Comparison of ENCODE assay signal across 8 mouse cellular contexts in the genomic region with DNA sequence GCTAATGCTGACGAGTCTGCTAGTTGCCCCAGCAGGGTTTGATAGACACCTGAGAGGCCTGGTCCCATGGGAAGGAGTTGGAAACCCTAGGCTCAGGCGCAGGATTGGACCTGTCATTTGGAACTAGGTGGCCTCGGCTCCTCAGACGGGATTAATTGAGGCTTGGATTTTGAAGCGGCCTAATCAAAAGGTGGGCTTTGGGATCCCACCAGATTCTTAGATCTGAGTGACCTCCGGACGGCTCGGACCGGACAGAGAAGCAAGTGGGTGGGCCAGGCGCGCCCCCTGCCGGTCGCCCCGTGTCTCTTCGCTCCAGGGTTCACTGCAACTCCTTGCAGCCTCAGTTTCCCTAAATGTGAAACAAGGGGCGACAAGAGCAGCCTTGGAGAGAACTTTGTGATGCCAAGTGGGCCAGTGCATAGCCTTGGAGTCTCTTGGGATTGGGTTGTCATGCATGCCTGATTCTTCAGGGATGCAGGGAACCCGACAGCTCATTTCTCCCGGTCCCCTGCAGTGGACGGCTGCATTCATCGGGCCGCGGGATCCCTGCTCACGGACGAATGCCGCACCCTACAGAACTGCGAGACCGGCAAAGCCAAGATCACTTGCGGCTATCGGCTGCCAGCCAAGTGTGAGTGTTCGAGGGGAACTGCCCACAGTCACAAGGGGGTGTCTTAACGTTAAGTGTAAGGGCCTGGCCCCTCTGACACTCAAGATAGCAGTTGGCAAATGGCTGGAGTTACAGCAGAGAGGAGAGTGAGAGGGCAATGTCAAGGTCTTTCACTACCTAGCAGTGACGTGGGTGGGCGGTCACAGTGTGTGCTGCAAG. TPM values are rescaled to one million over a fixed set of nuclear protein-coding genes. Genes with fewer than 3 reads are reported as not detected.
A peak's percentile ranks its signal among the peaks of the same experiment; 100 is the strongest.
DNase-seq lines count a peak whose midpoint lies in the region; ATAC-seq lines count a peak whose summit lies in the region.

No protein-coding gene starts in this region.

- H3K27ac ChIP-seq in embryonic facial prominence, embryonic 13.5 days, result no peak overlapping the region
- H3K27ac ChIP-seq in heart, embryonic 14.5 days (replicated peaks in 1 of 2; ENCODE audit: control insufficient read depth in 1 of 2, insufficient read depth in 1 of 2, low read depth in 2 of 2, low read length in 2 of 2), result 0 out of 4 replicates have a peak overlapping the region, but pooled peaks of 1 of the 2 experiments have one; percentile 19

- DNase-seq in adrenal gland, adult (ENCODE audit: inconsistent age in 2 of 2, low spot score in 1 of 2), result peak; percentile 80 to 91
- DNase-seq in adrenal gland, postnatal 4 days (ENCODE audit: low spot score in 2 of 2), result no peak
- peak; percentile 73 to 87 for DNase-seq in adrenal gland, postnatal 36 days
- DNase-seq in kidney, postnatal 36 days, result peak; percentile 66 to 89
- peak; percentile 66 to 75 for DNase-seq in lung, postnatal 4 days
- DNase-seq in spleen, adult 18-20 months, result peak; percentile 22 to 61

- 15% methylated on average over 33 of the region's 33 CpGs for WGBS in embryonic facial prominence, embryonic 13.5 days
- 11% methylated on average over 33 of the region's 33 CpGs for WGBS in heart, embryonic 14.5 days

- peaks cover 45% of the 10 kb centered on the region for H3K36me3 ChIP-seq in embryonic facial prominence, embryonic 13.5 days
- peaks cover 41% of the 10 kb centered on the region for H3K36me3 ChIP-seq in heart, embryonic 14.5 days (ENCODE audit: control insufficient read depth, insufficient read depth, low read length)

- no peak overlapping the region for H3K4me3 ChIP-seq in embryonic facial prominence, embryonic 13.5 days
- no peak overlapping the region for H3K4me3 ChIP-seq in heart, embryonic 14.5 days (ENCODE audit: control insufficient read depth in 1 of 2, insufficient read depth in 1 of 2, low read depth in 1 of 2, low read length in 2 of 2)

- no peak for ATAC-seq in embryonic facial prominence, embryonic 13.5 days (ENCODE audit: insufficient number of reproducible peaks, insufficient read depth, low FRiP score, low TSS enrichment, low read depth)
- peak; percentile 17; the same call in 1 of the 2 replicates for ATAC-seq in heart, embryonic 14.5 days (ENCODE audit: insufficient number of reproducible peaks, insufficient read depth, low FRiP score, low read depth)

- H3K9ac ChIP-seq in embryonic facial prominence, embryonic 13.5 days, result 0 out of 2 replicates have a peak overlapping the region, but pooled peaks have one; percentile 27
- peak overlapping the region; percentile 49; the same call in 1 of the 2 replicates for H3K9ac ChIP-seq in heart, embryonic 14.5 days (ENCODE audit: low read length)

- H3K4me2 ChIP-seq in embryonic facial prominence, embryonic 13.5 days, result peak overlapping the region; percentile 5; the same call in 1 of the 2 replicates
- H3K4me2 ChIP-seq in heart, embryonic 14.5 days (ENCODE audit: low read length), result peak overlapping the region; percentile 51

- H3K4me1 ChIP-seq in embryonic facial prominence, embryonic 13.5 days, result peaks cover 38% of the 10 kb centered on the region
- peaks cover 9 to 17% of the 10 kb centered on the region in 2 experiments; a peak in 3 of 4 replicates for H3K4me1 ChIP-seq in heart, embryonic 14.5 days (ENCODE audit: control insufficient read depth in 2 of 2, insufficient read depth in 2 of 2, low read length in 2 of 2)

- no peaks in the 10 kb centered on the region for H3K9me3 ChIP-seq in embryonic facial prominence, embryonic 13.5 days
- no peaks in the 10 kb centered on the region for H3K9me3 ChIP-seq in heart, embryonic 14.5 days (ENCODE audit: control insufficient read depth, low read length)

- no peaks in the 10 kb centered on the region for H3K27me3 ChIP-seq in embryonic facial prominence, embryonic 13.5 days
- H3K27me3 ChIP-seq in heart, embryonic 14.5 days (ENCODE audit: control insufficient read depth, insufficient read depth, low read length), result no peaks in the 10 kb centered on the region

RNA-seq across cellular contexts. Expression of a gene that starts 10.0 kb away (rescaled TPM):
- total RNA-seq in adrenal gland, postnatal 4 days (2021), result 100 to 1,000 TPM; 133 to 135 TPM
- 100 to 1,000 TPM; 118 to 130 TPM for total RNA-seq in adrenal gland, postnatal 36 days (2021)
- 205 and 228 TPM in 2 replicates for polyA plus RNA-seq in embryonic facial prominence, embryonic 13.5 days (2015; fragmentation: Nextera tagmentation; extraction: Ambion mirVana)
- polyA plus RNA-seq in heart, embryonic 14.5 days (2014; fragmentation: Nextera tagmentation; extraction: Ambion mirVana), result 151 and 153 TPM in 2 replicates

RNA-seq across cellular contexts. Expression of a gene that starts 21.3 kb away (rescaled TPM):
- total RNA-seq in adrenal gland, postnatal 4 days (2021), result 100 to 1,000 TPM; 687 to 720 TPM
- 1,000 to 10,000 TPM; 1,022 to 1,091 TPM for total RNA-seq in adrenal gland, postnatal 36 days (2021)
- polyA plus RNA-seq in embryonic facial prominence, embryonic 13.5 days (2015; fragmentation: Nextera tagmentation; extraction: Ambion mirVana), result 789 and 891 TPM in 2 replicates
- polyA plus RNA-seq in heart, embryonic 14.5 days (2014; fragmentation: Nextera tagmentation; extraction: Ambion mirVana), result 2,457 and 2,575 TPM in 2 replicates

RNA-seq across cellular contexts. Expression of a gene that starts 44.9 kb away (rescaled TPM):
- total RNA-seq in adrenal gland, postnatal 4 days (2021), result 10 to 100 TPM; 47.1 to 48.3 TPM
- total RNA-seq in adrenal gland, postnatal 36 days (2021), result 10 to 100 TPM; 18.6 to 25.6 TPM
- polyA plus RNA-seq in embryonic facial prominence, embryonic 13.5 days (2015; fragmentation: Nextera tagmentation; extraction: Ambion mirVana), result 56.9 and 57.1 TPM in 2 replicates
- polyA plus RNA-seq in heart, embryonic 14.5 days (2014; fragmentation: Nextera tagmentation; extraction: Ambion mirVana), result 55.9 and 58.5 TPM in 2 replicates

Comparison
In these comparisons a context has a peak if more than half of its experiments do, and no peak if none do; other contexts are left out.
1. DNase-seq: peak in adrenal gland, adult (2 of 2), adrenal gland, postnatal 36 days (2 of 2), kidney, postnatal 36 days (2 of 2), lung, postnatal 4 days (2 of 2) and spleen, adult 18-20 months (2 of 2); none in adrenal gland, postnatal 4 days (0 of 2).